Mouse (Mus musculus): ENCODE measurements at regions not wholly inside any gene's neighbourhood (a gene's known extent, or its start where the extent isn't known, plus 50 kb on each side); places are given as distances from the start of the nearest gene placed in this dataset.

- DNase-seq (ENCODE audit: low spot score in 2 of 2) = no peak
These were observed 283.2 kb upstream of the Eef2kmt start for GRCm38 (mm10) chr16:5538836-5539510.

- DNase-seq (ENCODE audit: low spot score in 2 of 2) = no peak
These were observed 281.8 kb upstream of the Eef2kmt start for GRCm38 (mm10) chr16:5537286-5538204.

- DNase-seq (ENCODE audit: low spot score in 2 of 2) = no peak
These were observed 280.8 kb upstream of the Eef2kmt start for GRCm38 (mm10) chr16:5536515-5536972.

GRCm38 (mm10) chr16:5535414-5535813, 279.6 kb upstream of the Eef2kmt start:
- DNase-seq (ENCODE audit: low spot score in 2 of 2) = no peak

GRCm38 (mm10) chr16:5534862-5535261, 279.1 kb upstream of the Eef2kmt start:
- DNase-seq (ENCODE audit: low spot score in 2 of 2) = no peak

GRCm38 (mm10) chr16:5534385-5534784, 278.6 kb upstream of the Eef2kmt start:
- no peak for DNase-seq (ENCODE audit: low spot score in 2 of 2)

- no peak for DNase-seq (ENCODE audit: low spot score in 2 of 2)
These were observed 276.5 kb upstream of the Eef2kmt start for GRCm38 (mm10) chr16:5532281-5532680.

GRCm38 (mm10) chr16:5529823-5530222, 274.0 kb upstream of the Eef2kmt start:
- no peak for DNase-seq (ENCODE audit: low spot score in 2 of 2)

- no peak for DNase-seq (ENCODE audit: low spot score in 2 of 2)
These were observed 272.2 kb upstream of the Eef2kmt start for GRCm38 (mm10) chr16:5527936-5528335.

- DNase-seq (ENCODE audit: low spot score in 2 of 2) = no peak
These were observed 268.6 kb upstream of the Eef2kmt start for GRCm38 (mm10) chr16:5524375-5524774.

GRCm38 (mm10) chr16:5523402-5524021, 267.7 kb upstream of the Eef2kmt start:
- no peak for DNase-seq (ENCODE audit: low spot score in 2 of 2)

GRCm38 (mm10) chr16:5517746-5518145, 262.0 kb upstream of the Eef2kmt start:
- no peak for DNase-seq (ENCODE audit: low spot score in 2 of 2)

GRCm38 (mm10) chr16:5515867-5516266, 260.1 kb upstream of the Eef2kmt start:
- DNase-seq (ENCODE audit: low spot score in 2 of 2) = no peak

GRCm38 (mm10) chr16:5507261-5507660, 251.5 kb upstream of the Eef2kmt start:
- no peak for DNase-seq (ENCODE audit: low spot score in 2 of 2)

GRCm38 (mm10) chr16:5501961-5502360, 246.2 kb upstream of the Eef2kmt start:
- no peak for DNase-seq (ENCODE audit: low spot score in 2 of 2)

- no peak for DNase-seq (ENCODE audit: low spot score in 2 of 2)
These were observed 240.4 kb upstream of the Eef2kmt start for GRCm38 (mm10) chr16:5496051-5496685.

- no peak for DNase-seq (ENCODE audit: low spot score in 2 of 2)
These were observed 237.6 kb upstream of the Eef2kmt start for GRCm38 (mm10) chr16:5493352-5493751.

- DNase-seq (ENCODE audit: low spot score in 2 of 2) = no peak
These were observed 231.5 kb upstream of the Eef2kmt start for GRCm38 (mm10) chr16:5487259-5487658.

- DNase-seq (ENCODE audit: low spot score in 2 of 2) = no peak
These were observed 227.6 kb upstream of the Eef2kmt start for GRCm38 (mm10) chr16:5483337-5483736.

GRCm38 (mm10) chr16:5480148-5480547, 224.4 kb upstream of the Eef2kmt start:
- DNase-seq (ENCODE audit: low spot score in 2 of 2) = no peak

GRCm38 (mm10) chr16:5478970-5479369, 223.2 kb upstream of the Eef2kmt start:
- DNase-seq (ENCODE audit: low spot score in 2 of 2) = no peak

- no peak for DNase-seq (ENCODE audit: low spot score in 2 of 2)
These were observed 215.5 kb upstream of the Eef2kmt start for GRCm38 (mm10) chr16:5471321-5471720.

All from gastrocnemius, adult 8-10 months (tissue).